Mouse (Mus musculus): ENCODE measurements around the gene Bclaf1.

DNA sequence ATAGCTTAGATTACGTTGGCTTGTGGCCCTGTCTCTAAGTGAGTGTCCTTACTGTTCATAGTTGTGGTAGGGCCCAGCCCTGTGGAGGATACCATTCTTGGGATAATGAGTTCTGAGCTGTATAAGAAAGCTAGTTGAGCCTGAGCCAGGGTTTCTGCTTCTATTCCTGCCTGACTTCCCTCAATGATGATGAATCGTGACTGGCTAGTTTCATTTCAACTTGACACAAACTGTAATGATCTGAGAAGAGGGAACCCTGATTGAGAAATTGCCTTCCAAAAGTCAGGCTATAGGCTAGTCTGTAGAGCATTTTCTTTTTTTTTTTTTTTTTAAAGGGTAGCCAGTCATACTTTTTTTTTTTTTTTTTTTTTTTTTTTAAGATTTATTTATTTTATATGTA is 36.6 kb downstream of the Bclaf1 start:
- TF ChIP-seq CTCF (IDR thresholded peaks at IDR 0.05; ENCODE audit: low read depth, low read length) (no peak), EP300 (IDR thresholded peaks at IDR 0.05; ENCODE audit: insufficient read depth, low read depth, low read length) (no peak)

Measured in ES-Bruce4 (cell line).